16 mouse cellular contexts compared by ENCODE assay signal in genomic region chr12:104957165-104957564, GRCm38 (mm10).
"Had no signal": no experiment of that assay in that cellular context is flagged by ENCODE, and none has a peak within 500 bp of the region (broad histone marks: within the 10 kb centered on the region; RNA-seq: fewer than 3 reads in every experiment).

No protein-coding gene starts in this region.

- H3K4me1 ChIP-seq: midbrain, embryonic 10.5 days had no signal

- H3K9me3 ChIP-seq: liver, embryonic 12.5 days; midbrain, embryonic 10.5 days; midbrain, embryonic 13.5 days; neural tube, embryonic 13.5 days; neural tube, embryonic 15.5 days; stomach, embryonic 15.5 days had no signal

- H3K4me3 ChIP-seq: liver, embryonic 12.5 days; midbrain, embryonic 10.5 days; midbrain, embryonic 13.5 days; neural tube, embryonic 13.5 days; neural tube, embryonic 15.5 days; stomach, embryonic 15.5 days had no signal

- H3K27me3 ChIP-seq: liver, embryonic 12.5 days; midbrain, embryonic 13.5 days; stomach, embryonic 15.5 days had no signal

- H3K27ac ChIP-seq: liver, embryonic 12.5 days; liver, embryonic 14.5 days; midbrain, embryonic 10.5 days; midbrain, embryonic 13.5 days; neural tube, embryonic 13.5 days; neural tube, embryonic 15.5 days; stomach, embryonic 15.5 days; stomach, postnatal 0 days had no signal

- H3K36me3 ChIP-seq: midbrain, embryonic 10.5 days; midbrain, embryonic 13.5 days; neural tube, embryonic 13.5 days; neural tube, embryonic 15.5 days; stomach, embryonic 15.5 days had no signal

- H3K4me2 ChIP-seq: liver, embryonic 12.5 days; lung, embryonic 14.5 days; midbrain, embryonic 13.5 days; neural tube, embryonic 13.5 days; neural tube, embryonic 15.5 days; stomach, embryonic 15.5 days had no signal

- H3K9ac ChIP-seq: liver, embryonic 12.5 days; liver, embryonic 14.5 days; lung, embryonic 14.5 days; midbrain, embryonic 13.5 days; neural tube, embryonic 13.5 days; neural tube, embryonic 15.5 days; stomach, embryonic 15.5 days had no signal

- ATAC-seq: liver, embryonic 12.5 days; midbrain, embryonic 13.5 days had no signal

- DNase-seq: lung, adult 18-20 months; lung, embryonic 14.5 days; lung, postnatal 10 days; lung, postnatal 4 days; right cerebral cortex, postnatal 25 days; thymus, adult 2 months; thymus, postnatal 25 days; thymus, postnatal 4 days had no signal
